Mouse (Mus musculus) right cerebral cortex, postnatal 36 days (tissue): ENCODE measurements around the gene Znrf1.

Source experiments
- DNase-seq, 2 experiments: peaks; one replicate each; pipeline ENCODE4 v3.0.0; 2022; ENCODE audit warnings: low spot score in 2 of 2, mixed read lengths in 1 of 2

Gene Znrf1

DNA sequence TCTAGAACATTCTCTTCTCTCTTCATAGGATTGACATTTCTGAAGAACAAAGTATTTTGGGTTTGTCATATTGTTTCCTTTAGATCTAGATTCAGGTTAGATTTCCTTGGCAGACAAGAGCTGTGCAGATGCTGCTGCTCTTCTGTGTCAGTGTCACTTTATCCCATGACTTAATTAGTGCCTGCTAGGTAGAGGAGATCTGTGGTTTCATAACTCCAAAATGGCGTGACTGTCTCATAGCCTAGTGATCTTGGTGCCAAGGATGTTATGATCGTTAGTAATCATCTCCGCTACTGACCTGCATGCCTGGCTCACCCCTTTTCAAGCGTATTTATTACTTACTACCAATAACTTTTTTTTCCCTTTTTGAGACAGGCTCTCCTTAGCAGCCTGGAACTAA, 34.0 kb downstream of the Znrf1 start:
- no peak for DNase-seq

DNA sequence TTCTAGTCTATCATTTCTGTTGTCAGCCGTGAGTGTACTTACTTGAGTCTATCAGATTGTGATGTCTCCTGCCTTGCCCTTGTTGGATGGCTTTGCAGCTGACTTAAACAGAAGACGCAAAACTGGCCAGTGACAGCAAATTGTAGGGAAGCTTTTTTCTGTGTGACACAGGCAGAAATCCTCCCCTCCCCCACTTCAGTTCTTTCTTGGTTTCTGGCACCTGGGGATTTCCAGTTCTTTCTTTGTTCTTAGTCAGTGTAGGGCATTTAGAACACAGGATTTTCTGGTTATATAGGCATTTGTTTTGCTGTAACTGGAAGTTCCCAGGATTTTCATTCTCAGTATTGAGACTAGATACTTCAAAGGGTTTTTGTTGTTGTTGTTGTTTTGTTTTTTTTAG, 34.5 kb downstream of the Znrf1 start:
- no peak for DNase-seq

DNA sequence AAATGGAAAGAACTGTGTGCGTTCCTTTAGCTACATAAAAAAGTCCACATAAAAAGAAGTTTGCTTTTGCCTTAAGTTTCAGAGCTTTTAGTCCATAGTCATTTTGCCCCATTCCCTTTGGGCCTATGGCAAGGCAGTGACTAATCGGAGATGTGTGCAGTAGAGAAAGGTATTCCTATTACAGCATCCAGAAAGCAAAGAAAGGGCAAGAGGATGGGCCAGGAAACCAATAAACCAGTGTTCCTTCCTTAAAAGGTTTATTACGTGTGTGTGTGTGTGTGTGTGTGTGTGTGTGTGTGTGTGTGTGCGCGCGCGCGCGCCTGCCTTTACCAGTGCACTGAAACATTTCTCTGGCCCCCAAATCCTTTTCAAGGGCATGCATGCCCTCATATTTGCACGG, 35.8 kb downstream of the Znrf1 start:
- DNase-seq = no peak

DNA sequence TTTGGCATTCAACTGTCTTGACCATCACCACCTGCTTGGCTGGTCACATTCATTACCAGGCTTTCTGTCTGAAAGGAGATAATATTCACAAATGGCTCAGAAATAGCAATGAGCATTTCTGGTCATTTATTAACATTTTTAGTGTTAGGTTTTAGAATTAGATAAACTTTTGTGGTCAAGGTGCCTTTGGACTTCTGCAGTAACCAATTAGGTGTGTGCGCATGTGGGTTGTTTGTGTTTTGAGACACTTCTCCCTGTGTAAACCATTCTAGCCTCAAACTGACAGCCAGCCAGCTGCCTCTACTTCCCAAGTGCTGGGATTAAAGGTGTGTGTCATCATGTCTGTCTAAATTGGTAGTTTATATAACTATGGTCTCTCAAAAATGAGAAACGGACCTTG, 36.5 kb downstream of the Znrf1 start:
- DNase-seq = no peak

DNA sequence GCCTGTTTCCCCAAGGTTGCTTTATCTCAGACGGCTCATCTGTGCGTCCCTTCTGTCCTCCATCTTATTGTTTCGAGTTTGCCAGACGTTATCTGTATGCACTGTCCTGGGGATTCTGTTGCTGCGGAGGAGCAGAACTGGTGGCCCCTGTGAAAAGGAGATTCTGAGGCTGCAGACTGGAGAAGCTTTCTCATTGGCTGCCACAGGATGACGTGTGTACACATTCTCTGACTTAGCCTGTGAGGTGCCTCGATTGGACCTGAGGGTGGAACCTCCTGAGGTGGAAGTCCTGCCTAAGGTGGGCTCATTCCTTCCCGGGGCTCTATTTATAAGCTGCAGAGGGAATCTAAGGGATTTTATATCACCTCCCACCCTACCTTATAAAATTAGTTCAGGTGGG, 37.7 kb downstream of the Znrf1 start:
- peak; percentile 57 to 84 for DNase-seq

DNA sequence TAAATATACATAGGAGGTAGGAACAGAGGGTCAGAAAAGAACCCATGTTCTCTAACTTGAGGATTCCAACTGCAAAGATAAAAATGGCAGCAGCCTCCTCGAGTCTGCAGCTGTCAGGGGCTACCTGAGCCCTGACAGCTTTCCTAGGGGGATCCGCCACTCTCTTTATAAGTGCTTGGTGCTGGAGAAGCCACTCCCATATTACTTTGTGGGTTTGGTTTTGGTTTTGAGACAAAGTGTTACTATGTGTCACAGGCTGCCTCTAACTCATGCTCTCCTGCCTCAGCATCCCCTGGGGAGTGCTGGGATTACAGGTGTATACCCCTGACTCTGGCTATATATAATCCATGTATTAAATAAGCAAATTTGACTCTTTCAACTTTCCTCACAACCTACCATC, 38.1 kb downstream of the Znrf1 start:
- no peak for DNase-seq

DNA sequence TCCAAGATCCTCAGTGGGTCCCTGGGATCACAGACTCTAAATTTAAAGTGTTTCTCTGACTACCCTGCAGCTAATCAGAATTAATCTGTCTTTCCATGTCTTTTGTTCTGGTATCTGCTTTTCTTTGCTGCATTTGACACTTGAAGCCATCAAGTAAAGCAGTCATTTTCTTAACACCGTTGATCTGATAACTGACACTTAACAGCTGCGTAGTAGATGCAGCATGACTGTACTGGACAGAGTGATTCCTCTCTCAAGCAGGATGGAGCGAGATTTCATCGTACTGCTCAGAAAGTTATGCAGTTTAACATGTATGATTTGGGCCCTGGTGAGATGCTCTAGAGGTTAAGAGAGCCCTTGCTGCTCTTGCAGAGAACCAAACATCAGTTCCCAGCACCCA, 39.6 kb downstream of the Znrf1 start:
- DNase-seq = no peak

DNA sequence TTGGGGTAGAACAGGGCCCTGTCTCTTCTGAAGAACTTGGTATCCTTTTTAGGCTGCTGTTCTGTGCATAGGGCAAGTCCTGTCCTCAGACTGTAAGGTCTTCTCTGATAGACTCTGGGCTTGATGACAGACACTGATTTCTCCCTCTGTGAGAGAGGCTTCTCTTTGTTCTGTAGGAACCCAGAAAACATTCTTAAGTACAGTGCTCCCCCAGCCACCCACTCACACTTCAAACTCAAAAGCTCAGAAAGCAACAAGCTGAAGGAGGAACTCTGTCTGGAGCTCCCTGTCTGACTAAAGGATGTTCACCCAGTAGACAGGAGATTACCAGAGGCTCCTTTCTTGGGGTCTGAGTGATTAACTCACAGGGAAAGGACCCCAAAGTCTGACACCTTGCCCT, 40.6 kb downstream of the Znrf1 start:
- DNase-seq = peak in 1 of 2 experiments; percentile 34

DNA sequence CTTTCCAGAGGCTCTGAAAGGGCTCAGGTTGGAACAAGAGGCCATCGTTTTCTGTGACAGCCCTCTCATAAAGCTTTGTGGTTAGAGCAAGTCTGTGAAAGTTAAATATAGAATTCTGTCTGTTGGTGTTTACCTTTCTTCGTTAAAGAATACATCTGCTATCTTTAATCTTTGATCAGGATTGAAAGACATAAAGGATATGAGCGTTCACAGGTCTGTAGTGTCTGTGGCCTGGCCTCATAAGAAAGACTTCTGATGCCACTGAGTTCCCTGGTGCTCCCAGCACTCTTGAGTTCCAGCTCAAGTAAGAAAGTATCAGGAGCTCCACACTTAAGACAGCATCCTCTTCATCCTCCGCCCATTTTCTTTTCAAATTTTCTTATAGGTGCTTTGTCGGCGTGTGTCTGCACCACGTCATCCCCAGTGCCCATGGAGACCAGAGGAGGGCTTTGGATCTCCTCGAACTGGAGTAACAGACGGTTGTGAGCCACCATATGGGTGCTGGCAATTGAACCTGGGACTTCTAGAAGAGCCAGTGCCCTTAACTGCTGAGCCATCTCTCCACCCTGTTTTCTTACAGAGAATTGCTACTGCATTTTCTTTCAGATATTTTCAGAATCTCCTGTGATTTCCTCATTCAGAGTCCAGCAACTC, 42.1 kb downstream of the Znrf1 start:
- DNase-seq = no peak

DNA sequence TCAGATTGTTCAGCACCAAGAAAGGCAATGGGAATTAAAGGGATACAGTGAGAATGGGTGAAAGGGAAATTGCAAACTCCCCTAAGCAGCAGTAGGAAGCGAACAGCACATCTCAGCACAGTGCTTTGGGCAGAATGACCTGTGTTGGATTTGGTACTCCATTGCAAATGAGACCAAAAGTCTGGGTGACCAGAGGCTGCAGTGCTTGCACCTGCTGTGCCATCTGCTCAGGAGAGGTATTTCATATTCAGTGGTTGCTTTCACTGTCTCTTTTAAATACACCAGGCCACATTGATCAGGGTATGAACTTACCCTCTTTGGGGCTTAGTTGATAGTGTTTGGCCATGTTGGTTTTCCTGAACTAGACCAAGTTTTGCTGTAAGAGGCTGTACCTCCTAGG, 43.4 kb downstream of the Znrf1 start:
- no peak for DNase-seq

DNA sequence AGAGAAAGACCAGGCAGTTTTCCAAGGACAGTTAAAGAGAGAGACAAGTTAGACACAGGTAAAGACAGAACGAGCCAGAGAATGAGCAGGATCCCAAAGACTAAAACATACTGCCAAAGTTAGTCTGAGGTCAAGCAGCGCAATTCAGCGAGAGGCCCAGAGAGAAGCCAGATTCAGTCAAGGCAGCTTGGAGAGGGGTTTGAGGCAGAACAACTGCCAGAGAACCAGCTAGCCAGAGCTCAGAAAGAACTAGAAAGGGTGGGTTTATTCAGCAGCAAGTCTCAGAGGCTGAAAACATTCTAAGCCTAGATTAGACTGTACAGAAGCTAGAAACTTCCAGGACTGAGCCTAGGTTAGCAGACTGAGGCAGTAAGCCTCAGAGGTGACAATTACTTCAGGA, 44.4 kb downstream of the Znrf1 start:
- no peak for DNase-seq

DNA sequence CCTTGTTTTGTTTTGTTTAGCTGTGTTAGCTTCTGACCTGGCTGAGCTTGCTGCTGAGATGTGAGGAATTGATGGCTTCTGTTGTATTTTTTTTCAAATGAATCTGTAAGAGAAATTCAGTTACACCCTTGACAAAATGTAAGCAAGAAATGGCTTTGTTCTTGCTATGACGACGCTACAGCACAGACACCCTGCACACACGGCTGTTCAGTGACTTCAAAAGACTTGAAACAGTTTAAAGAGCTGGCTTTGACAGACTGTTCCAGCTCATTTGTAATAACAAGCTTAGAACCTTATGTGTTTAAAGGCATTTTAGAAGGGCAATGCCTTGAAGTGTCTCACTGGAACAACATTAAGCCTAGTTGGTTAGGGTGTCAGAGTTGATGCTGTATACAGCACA, 46.5 kb downstream of the Znrf1 start:
- DNase-seq = no peak

DNA sequence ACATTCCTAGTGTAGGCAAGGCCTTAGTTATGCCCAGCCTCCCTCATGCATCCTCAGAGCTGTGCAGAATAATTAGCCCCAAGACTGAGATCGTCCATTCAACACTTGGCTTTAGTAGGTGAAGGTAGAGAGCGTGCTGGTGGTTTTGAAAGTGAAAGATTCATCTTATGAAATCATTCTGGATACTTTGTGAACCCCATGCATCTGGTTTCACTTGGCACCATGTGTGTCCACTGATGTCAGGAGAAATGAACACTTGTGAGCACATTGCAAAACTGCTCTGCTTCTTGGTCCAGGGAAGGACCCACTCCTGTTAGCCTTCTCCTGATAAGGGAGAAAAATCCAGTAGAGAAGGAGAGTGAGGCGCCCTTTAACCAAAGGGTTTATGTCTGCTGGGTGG, 49.0 kb downstream of the Znrf1 start:
- DNase-seq = no peak

DNA sequence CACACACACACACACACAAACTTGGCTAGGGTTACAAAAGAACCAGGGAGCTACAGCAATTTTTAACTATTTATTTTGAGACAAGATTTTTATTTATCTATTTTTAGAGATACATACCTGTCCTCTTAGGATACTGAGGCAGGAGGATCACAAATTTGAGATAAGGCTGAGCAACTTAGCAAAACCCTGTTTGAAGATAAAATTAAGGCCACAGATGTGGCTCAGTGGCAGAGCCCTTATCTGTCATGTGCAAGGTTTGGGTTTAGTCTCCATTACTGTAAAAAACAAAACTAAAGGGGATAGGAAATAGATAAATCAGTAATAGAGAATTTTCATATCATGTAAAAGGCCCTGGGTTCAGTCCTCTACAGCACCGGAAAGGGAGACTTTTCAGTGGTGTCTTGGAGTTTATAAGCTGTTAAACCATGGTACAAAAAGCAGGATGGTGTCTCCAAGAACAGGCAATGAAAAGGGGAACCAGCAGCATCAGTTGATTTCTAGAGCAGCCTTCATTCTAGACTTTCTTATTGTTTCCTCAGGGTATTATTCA, 51.7 kb downstream of the Znrf1 start:
- DNase-seq = no peak

DNA sequence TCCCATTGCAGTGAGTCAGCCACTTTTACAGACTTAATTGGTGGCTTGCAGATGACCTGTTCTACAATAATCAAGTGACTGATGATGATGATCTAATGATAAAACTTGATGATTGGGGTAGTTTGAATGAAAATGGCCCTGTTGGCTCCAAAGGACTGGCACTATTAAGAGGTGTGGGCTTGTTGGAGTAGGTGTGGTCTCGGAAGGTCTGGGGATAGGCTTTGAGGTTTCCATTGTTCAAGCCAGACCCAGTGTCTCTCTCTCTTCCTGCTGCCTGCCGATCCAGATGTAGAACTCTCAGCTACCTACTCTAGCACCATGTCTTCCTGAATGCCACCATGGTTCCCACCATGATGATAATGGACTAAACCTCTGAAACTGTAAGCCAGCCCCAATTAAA, 52.4 kb downstream of the Znrf1 start:
- no peak for DNase-seq

DNA sequence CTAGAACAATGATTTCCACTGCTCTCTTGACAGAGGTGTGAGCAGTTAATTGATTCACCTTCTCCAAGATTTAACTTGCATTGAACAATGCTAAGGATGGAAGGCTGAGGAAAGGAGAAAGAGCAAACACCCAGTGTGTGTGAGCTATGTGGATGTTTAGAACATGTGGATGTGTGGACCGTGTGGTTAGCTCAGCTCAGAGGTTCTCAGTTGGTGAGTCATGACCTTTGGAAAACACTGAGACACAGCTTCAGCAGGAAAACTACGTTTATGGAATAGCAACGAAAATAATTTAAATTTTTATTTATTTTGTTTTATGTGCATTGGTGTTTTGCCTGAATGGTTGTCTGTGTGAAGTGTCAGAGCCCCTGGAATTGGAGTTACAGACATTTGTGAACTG, 54.3 kb downstream of the Znrf1 start:
- no peak for DNase-seq

DNA sequence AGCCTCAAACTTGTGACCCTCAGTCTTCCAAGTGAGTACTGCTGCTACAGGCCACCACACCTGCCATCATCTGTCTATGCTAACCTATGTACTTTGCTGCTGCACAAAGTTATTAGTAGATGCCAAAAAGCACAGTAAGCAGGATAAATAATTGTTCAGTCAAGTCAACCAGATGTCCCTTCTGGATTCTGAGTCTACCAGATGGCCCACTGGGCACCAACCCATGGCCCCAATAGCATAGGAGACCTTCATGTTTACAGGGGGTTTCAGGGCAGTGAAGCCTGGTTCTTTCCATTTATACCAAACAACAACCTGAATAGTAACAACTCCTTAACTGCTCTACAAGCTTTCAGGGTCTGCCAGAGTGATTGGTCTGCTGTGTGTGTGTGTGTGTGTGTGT, 55.3 kb downstream of the Znrf1 start:
- no peak for DNase-seq

DNA sequence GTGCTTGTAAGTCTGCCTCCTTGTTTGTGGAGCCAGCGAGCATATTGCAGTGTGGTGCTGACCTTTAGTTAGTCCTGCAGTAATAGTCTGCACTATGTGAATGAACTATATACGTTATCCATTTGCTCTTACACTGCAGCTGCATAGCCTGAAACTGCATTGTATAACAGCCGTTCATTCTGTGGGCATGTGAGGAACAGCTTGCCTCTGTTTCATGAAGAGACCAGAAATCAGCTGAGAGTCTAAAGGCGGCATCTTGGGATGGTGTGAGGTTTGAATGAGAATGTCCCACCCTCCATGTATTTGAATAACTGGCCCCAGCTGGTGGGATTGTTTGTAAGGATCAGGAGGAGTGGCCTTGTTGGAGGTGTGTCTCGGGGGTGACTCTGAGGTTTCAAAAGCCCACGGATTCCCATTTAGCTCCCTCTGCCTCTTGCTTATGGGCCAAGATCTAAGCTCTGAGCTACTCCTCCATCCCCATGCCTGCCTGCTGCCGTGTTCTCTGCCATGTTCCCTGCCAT, 56.6 kb downstream of the Znrf1 start:
- no peak for DNase-seq

DNA sequence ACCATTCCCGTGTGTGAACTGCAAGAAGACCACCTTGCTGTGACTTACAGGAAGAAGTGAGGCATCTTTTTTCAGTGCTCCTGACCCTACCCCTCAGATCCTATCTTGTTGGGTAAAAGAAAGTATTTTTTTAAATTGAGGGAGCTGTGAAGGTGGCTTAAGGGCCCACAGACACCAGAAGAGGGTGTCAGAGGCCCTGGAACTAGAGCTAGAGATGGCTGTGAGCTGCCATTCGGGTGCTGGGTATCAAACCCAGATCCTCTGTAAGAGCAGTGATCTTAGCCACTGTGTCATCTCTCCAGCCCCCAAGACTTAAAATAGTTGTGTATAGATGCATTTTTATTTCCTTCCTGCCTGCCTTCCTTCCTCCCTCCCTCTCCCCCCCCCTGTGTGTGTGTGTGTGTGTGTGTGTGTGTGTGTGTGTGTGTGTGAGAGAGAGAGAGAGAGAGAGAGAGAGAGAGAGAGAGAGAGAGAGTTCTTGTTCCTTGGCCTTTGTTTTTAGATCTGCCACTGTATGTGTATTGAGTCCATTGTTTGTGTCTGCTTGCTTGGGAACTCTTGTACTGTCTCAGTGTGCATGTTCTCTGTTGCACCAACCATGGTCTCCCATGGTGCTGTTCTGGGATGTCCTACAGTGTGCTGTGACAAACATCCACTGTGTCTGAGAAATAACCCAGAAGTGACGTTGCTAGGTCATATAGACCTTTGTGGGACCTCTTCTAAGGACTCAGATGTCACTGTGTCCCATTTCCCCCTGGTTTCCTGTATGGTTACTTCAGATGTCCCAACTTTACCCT, 58.3 kb downstream of the Znrf1 start:
- no peak for DNase-seq

DNA sequence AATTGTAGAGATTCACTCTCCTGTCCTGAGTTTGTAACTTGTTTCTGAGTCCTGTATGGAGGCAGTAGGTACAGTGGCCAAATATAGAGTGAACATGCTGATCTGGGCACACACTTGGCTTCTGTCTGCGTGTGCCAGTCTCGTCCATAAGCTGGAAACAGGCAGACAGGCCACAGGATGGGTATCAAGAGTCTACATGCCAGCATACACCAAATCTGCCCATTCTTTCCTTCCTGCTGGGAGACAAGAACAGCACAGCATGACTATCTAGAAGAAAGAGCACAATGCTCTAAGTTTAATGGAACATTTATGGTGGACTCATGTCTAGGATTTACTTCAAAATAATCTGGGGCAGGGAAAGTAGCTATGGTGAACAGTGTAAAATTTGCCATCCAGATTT, 59.1 kb downstream of the Znrf1 start:
- DNase-seq = no peak

DNA sequence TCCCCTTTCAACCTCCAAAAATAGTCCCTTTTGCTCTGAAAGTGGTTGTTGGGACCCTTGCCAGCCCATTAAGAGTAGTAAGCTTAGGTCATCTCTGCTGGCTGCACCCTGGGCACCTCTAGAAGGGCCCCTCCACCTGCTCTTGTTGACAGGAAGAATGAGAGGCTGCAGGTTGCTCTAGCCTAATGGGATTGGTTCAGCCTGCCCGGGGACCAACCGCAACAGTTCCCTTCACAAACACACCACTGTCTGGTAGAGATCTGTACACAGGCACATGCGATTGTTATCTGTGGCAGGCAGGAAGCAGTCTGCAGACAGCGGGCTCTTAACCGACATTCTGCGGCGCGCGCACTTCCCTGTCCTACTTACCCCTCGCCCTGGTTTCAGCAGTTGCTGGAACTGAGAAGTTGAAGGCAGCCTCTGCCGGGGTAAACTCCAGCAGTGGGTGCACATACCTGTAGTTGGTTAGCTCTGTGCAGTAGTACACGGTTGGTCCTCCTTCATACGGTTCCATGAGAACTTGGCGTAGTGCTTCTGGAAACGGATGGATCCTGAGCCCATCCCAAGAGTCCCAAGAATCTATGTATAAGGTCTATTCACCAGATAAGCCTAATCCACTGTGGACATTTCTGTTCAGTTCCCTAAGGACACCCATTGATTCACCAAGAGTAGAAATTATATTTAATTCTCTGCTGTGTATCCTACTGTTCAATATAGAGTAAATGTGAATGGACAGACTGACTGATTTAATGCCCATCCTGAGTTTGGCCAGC, 60.0 kb downstream of the Znrf1 start:
- peak in 1 of 2 experiments; percentile 30 for DNase-seq

DNA sequence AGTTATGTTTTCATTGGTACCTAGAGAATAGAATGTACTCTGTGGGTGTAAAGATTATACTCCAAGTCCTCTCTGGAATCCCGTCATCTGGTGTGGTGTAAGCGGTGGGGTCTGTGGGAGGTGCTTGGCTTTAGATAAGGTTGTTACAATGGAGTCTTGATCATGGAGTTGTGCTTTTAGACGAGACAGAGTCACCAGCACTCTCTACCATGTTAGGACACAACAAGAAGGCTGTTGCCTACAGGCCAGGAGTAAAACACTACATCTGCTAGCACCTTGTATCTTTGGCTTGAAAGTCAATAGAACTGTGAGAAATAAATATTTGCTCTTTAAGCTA, 60.6 kb downstream of the Znrf1 start:
- no peak for DNase-seq
